Mouse (Mus musculus): ENCODE results near the gene Ptrh1. TPM values are rescaled to one million over a fixed set of nuclear protein-coding genes. Genes with fewer than 3 reads are reported as not detected.

Gene Ptrh1
- polyA plus RNA-seq (2016; fragmentation: Nextera tagmentation; extraction: Ambion mirVana) = 4.2 and 5.2 TPM in 2 replicates

DNA sequence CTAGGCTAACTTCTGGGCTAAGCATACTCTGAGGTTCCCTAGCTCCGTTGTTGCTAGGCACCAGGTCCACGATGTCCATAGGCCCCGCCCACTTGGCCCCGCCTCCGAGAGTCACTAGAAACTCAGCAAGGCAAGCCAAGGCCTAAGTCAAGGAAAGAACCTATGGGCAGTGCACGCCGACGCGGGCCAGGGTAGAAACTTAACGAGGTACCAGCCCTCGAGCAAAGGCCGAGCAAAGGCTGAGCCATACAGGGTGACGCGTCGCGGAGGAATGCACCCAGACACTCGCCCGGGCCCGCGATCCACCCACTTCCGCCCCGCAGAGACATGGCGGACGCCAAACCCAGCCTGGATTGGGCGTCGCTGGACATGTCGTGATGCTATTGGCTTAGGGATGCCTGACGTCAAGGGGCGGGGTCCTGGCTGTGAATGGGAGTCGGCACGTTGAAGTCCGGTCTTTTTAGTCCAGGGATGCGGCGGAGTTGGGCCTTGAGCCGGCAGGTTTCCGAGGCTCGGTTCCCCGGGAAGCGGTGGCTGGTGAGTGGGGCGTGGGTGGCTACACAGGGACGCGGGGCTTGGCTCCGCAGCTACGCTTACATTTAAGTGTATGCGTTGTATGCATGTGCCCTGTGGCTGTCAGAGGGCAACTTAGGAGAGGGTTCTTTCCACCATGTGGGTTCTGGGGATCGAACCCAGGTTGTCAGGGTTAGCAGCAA lies at the start of gene Ptrh1, which contains the start of gene Ttc16:
Gene Ptrh1, plus strand, starts transcription at position 428 of the 716 bp plus-strand sequence.
Gene Ttc16, minus strand, starts transcription at position 275 of the 716 bp plus-strand sequence.
- ATAC-seq (ENCODE audit: insufficient number of reproducible peaks, low FRiP score) = peak; percentile 95
- Histone ChIP-seq H3K4me3 (peak within 1 kb of the TSS; percentile 63), H3K36me3 (no peaks in the 10 kb centered on the region), H3K4me2 (peak within 1 kb of the TSS; percentile 85), H3K27me3 (replicated peaks) (peaks cover 6% of the 10 kb centered on the region; the same call in 1 of the 2 replicates), H3K27ac (ENCODE audit: poor library complexity, severe bottlenecking) (no peak within 1 kb of the TSS), H3K9me3 (replicated peaks) (no peaks in the 10 kb centered on the region), H3K9ac (peak within 1 kb of the TSS; percentile 58), H3K4me1 (replicated peaks) (peaks cover 20% of the 10 kb centered on the region)
- under 1% methylated on average over 46 of the region's 46 CpGs for WGBS

DNA sequence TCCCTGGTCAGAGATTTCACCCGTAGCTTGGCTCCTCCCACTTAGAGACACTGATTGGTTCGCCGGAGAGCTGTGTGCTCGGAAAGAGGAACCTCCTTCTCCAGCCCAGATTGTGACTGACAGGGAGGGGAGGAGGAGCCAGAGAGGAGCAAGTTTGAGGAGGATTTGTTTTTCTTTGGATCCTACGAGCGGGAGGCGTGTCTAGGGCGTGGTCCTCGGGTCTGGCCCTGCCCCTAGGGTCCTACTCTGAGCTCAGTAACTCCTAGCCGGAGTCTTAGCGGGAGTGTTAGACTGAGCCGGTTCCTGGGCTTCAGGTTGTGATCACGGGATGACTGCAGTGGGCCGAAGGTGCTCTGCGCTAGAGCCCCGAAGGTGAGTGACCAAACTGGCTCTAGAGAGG lies 48.2 kb upstream of the Ptrh1 start:
- no peaks in the 10 kb centered on the region; the same call in 1 of the 2 replicates for H3K36me3 ChIP-seq
- no peaks in the 10 kb centered on the region for H3K27me3 ChIP-seq (replicated peaks)
- no peaks in the 10 kb centered on the region for H3K9me3 ChIP-seq (replicated peaks)
- H3K4me2 ChIP-seq = peak overlapping the region; percentile 68
- H3K4me3 ChIP-seq = peak overlapping the region; percentile 49
- peak overlapping the region; percentile 63 for H3K9ac ChIP-seq
- no peak overlapping the region for H3K27ac ChIP-seq (ENCODE audit: poor library complexity, severe bottlenecking)
- WGBS = under 1% methylated on average over 16 of the region's 16 CpGs
- peak; percentile 91 for ATAC-seq (ENCODE audit: insufficient number of reproducible peaks, low FRiP score)
- H3K4me1 ChIP-seq (replicated peaks) = peaks cover 36% of the 10 kb centered on the region

DNA sequence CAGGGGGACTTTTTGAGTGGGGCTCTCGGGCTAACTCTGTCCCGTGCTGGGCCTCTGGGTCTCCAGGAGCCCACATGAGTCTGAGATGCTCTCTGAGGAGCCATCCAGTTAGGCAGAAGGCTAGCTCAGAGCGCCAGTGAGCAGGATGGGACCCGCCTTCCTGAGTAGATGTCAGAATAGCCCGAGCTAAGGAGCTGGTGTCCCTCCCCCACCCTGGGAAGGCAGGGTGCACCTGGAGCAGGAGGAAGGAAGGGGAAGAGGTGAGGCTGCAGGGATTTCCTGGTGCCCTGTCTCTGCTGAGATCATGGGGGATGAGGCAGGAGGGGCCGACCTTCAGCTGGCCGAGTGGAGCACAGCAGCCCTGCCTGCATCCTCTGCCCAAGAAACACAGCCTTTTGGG lies 47.1 kb upstream of the Ptrh1 start:
- Histone ChIP-seq H3K4me1 (replicated peaks) (peaks cover 43% of the 10 kb centered on the region), H3K9ac (peak overlapping the region; percentile 63), H3K36me3 (no peaks in the 10 kb centered on the region; the same call in 1 of the 2 replicates), H3K27me3 (replicated peaks) (no peaks in the 10 kb centered on the region), H3K27ac (ENCODE audit: poor library complexity, severe bottlenecking) (peak overlapping the region; percentile 61), H3K4me3 (peak overlapping the region; percentile 49), H3K9me3 (replicated peaks) (no peaks in the 10 kb centered on the region), H3K4me2 (peak overlapping the region; percentile 68)
- peak; percentile 39; the same call in 1 of the 2 replicates for ATAC-seq (ENCODE audit: insufficient number of reproducible peaks, low FRiP score)
- WGBS = 37% methylated on average over 7 of the region's 7 CpGs

DNA sequence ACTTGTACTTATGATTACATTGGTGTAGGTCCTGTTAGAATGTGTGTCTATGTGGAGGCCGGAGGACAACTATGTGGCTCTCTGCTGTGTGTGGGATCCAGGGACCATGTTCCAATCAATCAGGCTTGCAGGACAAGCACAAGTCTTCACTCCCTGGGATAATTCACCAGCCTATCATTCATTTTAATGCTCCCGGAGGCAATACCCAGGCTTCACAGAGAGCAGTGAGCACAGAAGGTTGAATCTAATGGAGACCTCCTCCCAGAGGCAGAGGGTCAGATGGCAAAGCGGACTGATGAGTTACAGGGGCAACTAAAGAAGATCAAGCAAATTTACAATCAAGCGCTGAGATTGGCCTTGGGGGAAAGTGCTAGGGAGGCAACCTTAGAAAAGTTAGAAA lies 46.0 kb upstream of the Ptrh1 start:
- Histone ChIP-seq H3K4me1 (replicated peaks) (peaks cover 54% of the 10 kb centered on the region), H3K9ac (0 out of 2 replicates have a peak overlapping the region, but pooled peaks have one; percentile 39), H3K36me3 (no peaks in the 10 kb centered on the region; the same call in 1 of the 2 replicates), H3K9me3 (replicated peaks) (no peaks in the 10 kb centered on the region), H3K4me3 (peak overlapping the region; percentile 49), H3K27me3 (replicated peaks) (no peaks in the 10 kb centered on the region), H3K4me2 (peak overlapping the region; percentile 68), H3K27ac (ENCODE audit: poor library complexity, severe bottlenecking) (peak overlapping the region; percentile 80)
- 62% methylated on average over 4 of the region's 4 CpGs for WGBS
- no peak for ATAC-seq (ENCODE audit: insufficient number of reproducible peaks, low FRiP score)

DNA sequence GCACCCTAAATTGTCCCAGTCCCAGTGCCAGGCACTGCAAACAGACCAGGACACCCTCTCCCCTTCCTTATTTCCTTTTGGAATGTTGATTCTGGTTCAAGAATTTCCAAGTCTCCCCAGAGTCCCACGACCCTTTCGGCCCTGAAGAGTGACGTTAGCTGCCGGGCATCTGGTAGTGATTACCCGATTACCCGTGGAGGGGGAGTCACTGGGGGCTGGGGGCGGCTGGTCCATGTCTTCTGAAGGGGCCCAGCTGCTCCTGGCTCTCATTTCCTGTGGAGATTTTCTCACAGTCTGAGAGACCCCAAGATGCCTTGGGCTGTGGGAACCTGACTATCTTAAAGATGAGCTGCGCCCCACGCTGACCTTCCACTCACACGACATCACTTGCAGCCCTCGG lies 44.7 kb upstream of the Ptrh1 start:
- H3K4me1 ChIP-seq (replicated peaks) = peaks cover 67% of the 10 kb centered on the region
- 17% methylated on average over 11 of the region's 11 CpGs for WGBS

DNA sequence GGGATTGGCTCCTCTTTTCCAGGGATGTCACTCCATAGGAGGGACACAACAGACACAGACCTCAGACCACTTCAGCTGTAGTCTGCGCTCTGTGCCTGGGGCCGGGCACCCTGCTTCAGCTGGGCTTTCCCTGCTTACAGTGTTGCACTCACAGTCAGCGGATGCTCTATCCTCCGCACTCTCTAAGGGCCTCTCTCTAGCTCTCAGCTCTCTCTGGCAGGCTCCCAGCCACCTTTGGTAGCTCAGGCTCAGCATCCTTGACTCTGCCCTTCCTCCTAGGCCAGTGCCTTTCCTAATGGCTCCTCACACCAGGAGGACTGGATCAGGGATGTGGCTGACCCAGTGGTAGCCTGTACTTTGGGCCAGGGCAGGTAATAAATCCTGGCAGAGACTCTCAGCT lies 43.7 kb upstream of the Ptrh1 start:
- 62% methylated on average over 4 of the region's 4 CpGs for WGBS
- H3K36me3 ChIP-seq = no peaks in the 10 kb centered on the region
- 0 out of 2 replicates have a peak overlapping the region, but pooled peaks have one; percentile 3 for H3K9ac ChIP-seq

More for the DNA sequence above, 44.7 kb upstream of the Ptrh1 start:
- no peak overlapping the region for H3K9ac ChIP-seq
- ATAC-seq (ENCODE audit: insufficient number of reproducible peaks, low FRiP score) = 0 out of 2 replicates have a peak, but pooled peaks have one; percentile 13
- no peaks in the 10 kb centered on the region for H3K27me3 ChIP-seq (replicated peaks)
- H3K9me3 ChIP-seq (replicated peaks) = no peaks in the 10 kb centered on the region
- H3K36me3 ChIP-seq = no peaks in the 10 kb centered on the region
- H3K4me3 ChIP-seq = 0 out of 2 replicates have a peak overlapping the region, but pooled peaks have one; percentile 49
- peak overlapping the region; percentile 80 for H3K27ac ChIP-seq (ENCODE audit: poor library complexity, severe bottlenecking)
- peak overlapping the region; percentile 68 for H3K4me2 ChIP-seq

DNA sequence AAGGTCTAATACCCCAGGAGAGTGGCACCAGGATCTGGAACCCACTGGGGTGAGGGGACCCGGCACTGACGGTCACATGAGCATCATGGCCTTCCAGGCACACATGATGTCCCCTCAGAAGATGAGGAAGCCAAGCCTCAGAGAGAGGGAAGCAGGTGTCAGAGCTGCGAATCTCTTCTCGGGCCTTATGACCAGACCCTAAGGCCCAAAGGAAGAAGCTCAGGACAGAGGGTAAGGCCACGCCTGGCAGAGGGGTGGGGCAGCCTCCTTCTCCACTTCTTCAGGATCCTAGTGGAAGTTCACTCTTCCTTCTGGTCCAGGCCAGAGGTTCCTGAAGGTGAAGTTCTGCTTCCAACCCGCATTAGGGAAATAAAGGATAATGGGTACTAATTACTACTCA lies 42.9 kb upstream of the Ptrh1 start:
- H3K9ac ChIP-seq = no peak overlapping the region
- H3K9me3 ChIP-seq (replicated peaks) = no peaks in the 10 kb centered on the region
- H3K36me3 ChIP-seq = 0 out of 2 replicates have a peak, but pooled peaks cover 3% of the 10 kb centered on the region
- no peaks in the 10 kb centered on the region for H3K27me3 ChIP-seq (replicated peaks)
- no peak overlapping the region for H3K4me3 ChIP-seq
- ATAC-seq (ENCODE audit: insufficient number of reproducible peaks, low FRiP score) = no peak
- 63% methylated on average over 6 of the region's 6 CpGs for WGBS
- peak overlapping the region; percentile 52; the same call in 1 of the 2 replicates for H3K27ac ChIP-seq (ENCODE audit: poor library complexity, severe bottlenecking)
- peaks cover 81% of the 10 kb centered on the region for H3K4me1 ChIP-seq (replicated peaks)
- H3K4me2 ChIP-seq = no peak overlapping the region

More for the DNA sequence above, 43.7 kb upstream of the Ptrh1 start:
- no peak for ATAC-seq (ENCODE audit: insufficient number of reproducible peaks, low FRiP score)
- Histone ChIP-seq H3K27ac (ENCODE audit: poor library complexity, severe bottlenecking) (peak overlapping the region; percentile 80), H3K9me3 (replicated peaks) (no peaks in the 10 kb centered on the region), H3K4me1 (replicated peaks) (peaks cover 77% of the 10 kb centered on the region), H3K27me3 (replicated peaks) (no peaks in the 10 kb centered on the region), H3K4me2 (peak overlapping the region; percentile 68), H3K4me3 (no peak overlapping the region)

DNA sequence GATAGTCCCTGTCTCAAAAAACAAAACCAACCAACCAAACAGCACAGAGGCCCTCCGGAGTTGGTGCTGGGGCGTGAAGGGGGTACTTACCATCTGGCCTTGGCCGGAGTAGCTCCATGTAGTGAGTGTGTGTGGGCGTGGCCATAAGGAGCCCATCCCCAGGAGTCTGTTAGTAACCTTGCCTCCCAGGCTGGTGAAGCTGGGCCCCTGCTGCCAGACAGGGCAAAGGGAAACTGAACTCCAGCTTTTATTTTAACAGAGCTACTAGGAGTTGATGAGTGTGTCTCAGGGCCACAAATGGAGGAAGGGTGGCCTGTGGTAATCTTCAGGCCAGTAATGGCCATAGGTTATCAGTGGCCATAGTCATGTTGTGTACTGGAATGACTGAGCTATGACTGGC lies 41.1 kb upstream of the Ptrh1 start:
- H3K27ac ChIP-seq (ENCODE audit: poor library complexity, severe bottlenecking) = peak overlapping the region; percentile 77
- no peak overlapping the region for H3K4me3 ChIP-seq
- peaks cover under 1% of the 10 kb centered on the region; the same call in 1 of the 2 replicates for H3K27me3 ChIP-seq (replicated peaks)
- H3K36me3 ChIP-seq = 0 out of 2 replicates have a peak, but pooled peaks cover 4% of the 10 kb centered on the region
- no peak overlapping the region for H3K9ac ChIP-seq
- H3K9me3 ChIP-seq (replicated peaks) = no peaks in the 10 kb centered on the region
- ATAC-seq (ENCODE audit: insufficient number of reproducible peaks, low FRiP score) = peak; percentile 46; the same call in 1 of the 2 replicates
- WGBS = 43% methylated on average over 4 of the region's 4 CpGs
- H3K4me1 ChIP-seq (replicated peaks) = peaks cover 75% of the 10 kb centered on the region
- H3K4me2 ChIP-seq = peak overlapping the region; percentile 14; the same call in 1 of the 2 replicates

DNA sequence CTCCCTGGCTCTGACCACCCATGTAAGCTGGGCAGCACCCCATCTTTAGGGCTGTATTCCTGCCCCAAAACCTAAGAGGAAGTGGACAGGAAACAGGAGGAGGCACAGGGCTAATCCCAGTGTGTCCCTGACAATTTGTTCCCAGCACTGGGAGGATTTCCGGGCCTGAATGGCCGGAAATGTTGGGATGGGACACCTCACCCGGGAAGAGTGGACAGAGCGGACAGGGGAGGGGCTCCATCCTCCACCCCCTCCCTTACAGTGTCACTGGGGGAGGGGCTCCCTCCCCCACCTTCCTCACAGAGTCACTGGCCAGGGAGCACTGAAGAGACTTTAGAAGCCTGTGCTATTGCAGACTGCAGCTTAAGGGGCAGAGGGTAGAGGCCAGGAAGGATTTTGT lies 40.7 kb upstream of the Ptrh1 start:
- no peak overlapping the region for H3K9ac ChIP-seq
- peaks cover 70% of the 10 kb centered on the region for H3K4me1 ChIP-seq (replicated peaks)
- peak overlapping the region; percentile 77 for H3K27ac ChIP-seq (ENCODE audit: poor library complexity, severe bottlenecking)
- H3K4me3 ChIP-seq = no peak overlapping the region
- peak overlapping the region; percentile 14; the same call in 1 of the 2 replicates for H3K4me2 ChIP-seq
- H3K9me3 ChIP-seq (replicated peaks) = no peaks in the 10 kb centered on the region
- H3K36me3 ChIP-seq = 0 out of 2 replicates have a peak, but pooled peaks cover 4% of the 10 kb centered on the region
- peaks cover 5% of the 10 kb centered on the region for H3K27me3 ChIP-seq (replicated peaks)
- WGBS = 38% methylated on average over 4 of the region's 4 CpGs
- peak; percentile 42 for ATAC-seq (ENCODE audit: insufficient number of reproducible peaks, low FRiP score)

DNA sequence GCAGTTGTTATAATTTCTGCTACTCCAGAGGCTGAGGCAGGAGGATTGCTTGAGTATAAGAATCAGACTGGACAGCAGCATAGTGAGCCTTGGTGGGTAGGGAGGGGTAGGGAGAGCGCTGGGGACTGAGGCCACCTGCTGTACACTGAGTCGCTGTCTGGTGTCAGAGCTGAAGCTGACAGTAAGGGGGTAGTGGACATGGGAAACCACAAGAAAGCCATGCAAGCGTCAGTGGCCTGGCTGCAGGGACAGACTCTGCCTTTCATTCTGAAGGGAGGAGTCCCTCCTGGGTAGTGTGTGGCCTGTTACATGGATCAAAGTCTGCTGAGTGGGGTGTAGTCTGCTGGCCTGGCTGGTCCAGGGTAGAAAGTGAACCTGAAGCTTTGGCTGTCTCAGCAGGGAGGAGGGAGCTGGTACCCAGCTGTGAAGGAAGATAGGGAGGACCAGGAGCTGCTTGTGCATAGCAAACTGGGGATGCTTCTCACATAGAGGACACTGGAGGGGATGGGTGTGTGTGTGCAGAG lies 39.2 kb upstream of the Ptrh1 start:
- Histone ChIP-seq H3K4me2 (no peak overlapping the region), H3K4me1 (replicated peaks) (peaks cover 63% of the 10 kb centered on the region), H3K4me3 (no peak overlapping the region), H3K27ac (ENCODE audit: poor library complexity, severe bottlenecking) (0 out of 2 replicates have a peak overlapping the region, but pooled peaks have one; percentile 49), H3K36me3 (0 out of 2 replicates have a peak, but pooled peaks cover 4% of the 10 kb centered on the region), H3K27me3 (replicated peaks) (peaks cover 12% of the 10 kb centered on the region), H3K9ac (no peak overlapping the region), H3K9me3 (replicated peaks) (no peaks in the 10 kb centered on the region)
- 42% methylated on average over 3 of the region's 3 CpGs for WGBS
- ATAC-seq (ENCODE audit: insufficient number of reproducible peaks, low FRiP score) = no peak

DNA sequence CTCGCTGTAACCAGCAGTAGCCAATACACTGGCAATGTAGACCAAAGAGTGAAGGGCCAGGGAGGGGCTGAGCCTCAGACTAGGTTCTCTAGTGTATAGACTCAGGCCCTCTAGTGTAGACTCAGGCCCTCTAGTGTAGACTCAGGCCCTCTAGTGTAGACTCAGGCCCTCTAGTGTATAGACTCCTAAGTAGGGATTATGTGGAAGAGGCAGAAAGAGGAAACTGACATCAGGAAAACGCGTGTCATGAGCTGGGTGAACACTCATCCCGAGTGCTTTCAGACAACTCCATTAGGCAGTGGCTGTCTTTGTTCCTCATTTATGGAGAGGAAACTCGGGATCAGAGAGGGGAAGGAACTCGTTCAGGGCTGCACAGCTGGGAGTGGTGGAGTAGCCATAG lies 38.6 kb upstream of the Ptrh1 start:
- H3K36me3 ChIP-seq = 0 out of 2 replicates have a peak, but pooled peaks cover 4% of the 10 kb centered on the region
- no peak for ATAC-seq (ENCODE audit: insufficient number of reproducible peaks, low FRiP score)
- H3K27ac ChIP-seq (ENCODE audit: poor library complexity, severe bottlenecking) = no peak overlapping the region
- H3K4me1 ChIP-seq (replicated peaks) = peaks cover 63% of the 10 kb centered on the region
- no peak overlapping the region for H3K4me3 ChIP-seq
- H3K27me3 ChIP-seq (replicated peaks) = peaks cover 19% of the 10 kb centered on the region
- H3K9ac ChIP-seq = no peak overlapping the region
- H3K9me3 ChIP-seq (replicated peaks) = no peaks in the 10 kb centered on the region
- H3K4me2 ChIP-seq = no peak overlapping the region
- 48% methylated on average over 6 of the region's 6 CpGs for WGBS

Measured in heart, embryonic 12.5 days (tissue).